Mouse (Mus musculus) brown adipose tissue, adult 24 weeks (tissue): ENCODE results near the gene Slc9a8. TPM values are rescaled to one million over a fixed set of nuclear protein-coding genes. Genes with fewer than 3 reads are reported as not detected.
A peak's percentile ranks its signal among the peaks of the same experiment; 100 is the strongest.

Experiments used
- H3K27ac ChIP-seq: fragments of 200-500 bp; replicated peaks from 2 replicates; pipeline ENCODE4 v1.5.1; 2012; ENCODE audit warnings: low read depth, mild to moderate bottlenecking, low read length
- H3K4me1 ChIP-seq: fragments of 200-500 bp; 2 replicates; pipeline ENCODE4 v1.6.1; 2012; ENCODE audit warnings: low read length, mixed read lengths; ENCODE audit not compliant: control insufficient read depth, insufficient read depth, insufficient read length
- H3K4me3 ChIP-seq: fragments of 200-500 bp; 2 replicates; pipeline ENCODE4 v1.5.1; 2012; ENCODE audit warnings: low read depth, mild to moderate bottlenecking, low read length, moderate library complexity; ENCODE audit not compliant: insufficient read depth
- polyA plus RNA-seq: library from polyadenylated mRNA; stranded (reverse); fragments of >200 nt; gene quantifications from 2 replicates; pipeline ENCODE4 v1.2.4, GENCODE M21; 2012; ENCODE audit not compliant: missing spikeins, insufficient read depth, insufficient read length

Slc9a8 gene
- polyA plus RNA-seq, 1 experiment: 13.5 TPM

DNA sequence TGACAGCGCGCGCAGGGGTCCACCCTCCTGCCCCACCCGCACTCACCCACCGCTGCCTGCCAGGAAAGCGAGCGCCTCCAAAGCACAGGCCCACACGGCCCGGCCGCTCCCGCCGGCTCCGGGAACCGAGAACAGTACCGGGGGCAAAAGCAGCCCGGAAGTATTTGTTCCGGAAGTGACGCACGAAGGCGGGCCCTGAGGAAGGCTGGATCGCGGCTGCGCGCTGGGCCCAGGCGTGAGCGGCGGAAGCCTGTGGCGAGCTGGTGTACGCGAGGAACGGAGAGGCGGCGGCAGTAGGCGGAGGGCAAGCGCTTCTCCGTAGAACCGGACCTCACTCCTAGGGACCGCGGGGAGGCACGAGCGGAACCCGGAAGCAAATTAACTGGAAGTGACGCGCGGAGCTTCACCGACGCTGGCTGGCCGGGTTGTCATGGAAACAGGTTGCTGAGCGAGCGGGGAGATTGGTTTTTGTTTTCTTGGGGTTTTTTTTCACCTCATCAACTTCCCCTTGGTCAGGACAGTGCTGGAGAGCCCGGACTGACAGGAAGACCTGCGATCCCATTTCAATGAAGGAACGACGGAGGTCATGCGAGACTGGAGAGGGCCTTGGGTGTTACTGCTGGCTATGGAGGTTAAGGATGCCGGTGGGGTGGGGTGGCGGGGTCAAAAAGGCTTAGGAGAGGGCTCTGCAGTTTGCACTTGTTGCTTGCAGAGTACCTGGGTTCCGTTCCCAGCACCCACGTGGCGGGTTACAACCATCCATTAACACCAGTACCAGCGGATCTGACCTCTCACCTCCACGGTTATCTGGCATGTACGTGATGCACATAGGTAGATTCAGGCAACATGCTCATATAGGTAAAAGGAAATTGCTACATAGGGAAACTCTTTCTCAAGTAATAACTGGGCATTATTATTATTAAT is 71.5 kb downstream of the Slc9a8 start, which contains the start of gene Spata2:
Spata2 (minus strand) TSS at position 175 of the 924 bp plus-strand sequence.
- Histone ChIP-seq H3K4me1 (peaks cover 12% of the 10 kb centered on the region; the same call in 1 of the 2 replicates), H3K4me3 (peak within 1 kb of the TSS; percentile 80), H3K27ac (peak within 1 kb of the TSS; percentile 98)

DNA sequence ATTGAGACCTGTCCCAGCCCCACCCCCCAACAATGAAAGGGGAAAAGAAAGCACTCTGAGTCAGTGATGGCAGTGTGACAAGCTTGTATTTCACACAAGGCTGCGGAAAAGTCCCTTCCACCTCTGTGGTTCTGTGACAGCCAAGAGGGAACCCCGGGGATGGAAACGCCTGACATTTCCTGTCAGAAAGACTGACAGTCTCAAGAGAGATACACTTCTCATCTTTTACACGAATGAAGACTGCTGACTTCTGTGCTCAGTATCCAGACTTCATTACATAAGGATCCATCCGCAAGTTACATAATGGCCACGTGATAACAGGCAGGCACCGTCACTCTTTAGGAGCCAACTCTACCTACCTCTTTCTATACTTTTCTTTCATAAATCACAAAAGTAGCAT is 74.9 kb downstream of the Slc9a8 start:
- no peak overlapping the region for H3K27ac ChIP-seq
- no peak overlapping the region for H3K4me3 ChIP-seq
- H3K4me1 ChIP-seq: peaks cover 2% of the 10 kb centered on the region; the same call in 1 of the 2 replicates

DNA sequence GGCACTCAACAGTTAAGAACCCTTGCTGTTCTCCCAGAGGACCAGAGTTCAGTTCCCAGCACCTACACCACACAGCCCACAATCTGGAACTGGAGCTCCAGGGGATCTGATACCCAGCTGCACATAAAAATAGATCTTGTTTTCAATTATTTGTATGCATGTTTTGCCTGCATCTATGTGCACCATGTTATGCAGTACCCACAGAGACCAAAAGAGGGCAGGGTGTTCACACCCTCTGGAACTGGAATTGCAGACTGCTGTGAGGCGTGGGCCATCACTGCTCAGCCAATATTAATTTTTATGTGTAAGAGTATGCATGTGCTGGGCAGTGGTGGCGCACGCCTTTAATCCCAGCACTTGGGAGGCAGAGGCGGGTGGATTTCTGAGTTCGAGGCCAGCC is 75.8 kb downstream of the Slc9a8 start:
- Histone ChIP-seq H3K27ac (no peak overlapping the region), H3K4me3 (no peak overlapping the region), H3K4me1 (no peaks in the 10 kb centered on the region)

- H3K4me1 ChIP-seq: no peaks in the 10 kb centered on the region
- H3K27ac ChIP-seq: peak overlapping the region; percentile 53
- peak overlapping the region; percentile 69 for H3K4me3 ChIP-seq
Observed at GRCm38 (mm10) chr2:167502554-167503252, 81.2 kb downstream of the Slc9a8 start.

DNA sequence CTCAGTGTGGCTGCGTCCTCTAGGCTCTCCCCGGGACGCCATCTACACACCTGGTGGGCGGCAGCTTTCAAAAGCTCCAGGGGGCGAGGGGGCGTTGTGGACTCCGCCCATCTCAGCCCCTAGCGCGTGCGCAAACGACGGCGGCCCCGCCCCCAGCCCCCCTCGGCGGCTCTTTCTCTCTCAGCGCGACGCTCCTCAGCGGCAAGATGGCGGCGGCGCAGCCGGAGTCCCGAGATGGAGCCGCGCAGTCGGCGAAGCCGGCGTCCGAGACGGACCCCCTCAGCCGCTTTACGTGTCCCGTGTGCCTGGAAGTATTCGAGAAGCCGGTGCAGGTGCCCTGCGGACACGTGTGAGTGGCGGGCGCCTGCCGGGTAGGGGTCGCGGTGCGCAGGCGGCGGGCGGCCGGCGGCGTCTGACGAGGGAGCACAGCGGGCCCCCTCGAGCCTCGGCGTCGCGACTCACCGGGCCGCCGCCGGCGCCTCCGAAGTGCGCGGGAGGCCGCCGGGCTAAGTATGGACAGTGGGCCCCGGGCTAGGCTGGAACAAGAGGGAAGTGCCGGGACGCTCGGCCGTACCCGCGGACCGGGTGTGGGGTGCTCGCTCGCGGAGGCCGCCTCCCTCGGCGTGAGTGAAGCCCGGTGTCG is 81.9 kb downstream of the Slc9a8 start:
- peak overlapping the region; percentile 69 for H3K4me3 ChIP-seq

DNA sequence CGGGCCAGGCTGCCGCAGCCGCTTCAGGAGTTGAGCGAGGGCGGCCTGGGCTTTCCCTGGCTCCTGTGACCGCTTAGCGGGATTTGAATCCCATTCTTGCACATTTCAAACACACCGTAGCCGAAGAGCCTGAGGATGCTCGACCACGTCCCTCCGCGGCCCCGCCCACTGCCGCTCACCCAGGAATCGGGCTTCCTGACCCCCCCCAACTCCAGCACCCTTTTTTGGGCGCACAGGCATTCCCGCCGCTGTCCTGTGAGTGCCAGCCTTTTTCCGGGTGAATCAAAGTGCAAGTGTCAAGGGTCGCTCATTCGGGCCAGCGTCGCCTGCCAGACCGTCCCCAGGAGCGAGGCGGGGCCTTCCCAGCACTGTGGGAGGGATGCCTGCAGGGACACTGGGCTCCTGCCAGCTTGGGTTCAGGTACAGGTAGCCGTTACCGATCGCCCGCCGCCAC is 82.4 kb downstream of the Slc9a8 start:
- H3K27ac ChIP-seq: peak overlapping the region; percentile 80
- H3K4me1 ChIP-seq: no peaks in the 10 kb centered on the region
- H3K4me3 ChIP-seq: peak overlapping the region; percentile 69

More for the DNA sequence above, 81.9 kb downstream of the Slc9a8 start:
- H3K27ac ChIP-seq: peak overlapping the region; percentile 57
- no peaks in the 10 kb centered on the region for H3K4me1 ChIP-seq

GRCm38 (mm10) chr2:167505127-167505526 is 83.6 kb downstream of the Slc9a8 start:
- Histone ChIP-seq H3K27ac (peak overlapping the region; percentile 80), H3K4me1 (no peaks in the 10 kb centered on the region), H3K4me3 (peak overlapping the region; percentile 69)

DNA sequence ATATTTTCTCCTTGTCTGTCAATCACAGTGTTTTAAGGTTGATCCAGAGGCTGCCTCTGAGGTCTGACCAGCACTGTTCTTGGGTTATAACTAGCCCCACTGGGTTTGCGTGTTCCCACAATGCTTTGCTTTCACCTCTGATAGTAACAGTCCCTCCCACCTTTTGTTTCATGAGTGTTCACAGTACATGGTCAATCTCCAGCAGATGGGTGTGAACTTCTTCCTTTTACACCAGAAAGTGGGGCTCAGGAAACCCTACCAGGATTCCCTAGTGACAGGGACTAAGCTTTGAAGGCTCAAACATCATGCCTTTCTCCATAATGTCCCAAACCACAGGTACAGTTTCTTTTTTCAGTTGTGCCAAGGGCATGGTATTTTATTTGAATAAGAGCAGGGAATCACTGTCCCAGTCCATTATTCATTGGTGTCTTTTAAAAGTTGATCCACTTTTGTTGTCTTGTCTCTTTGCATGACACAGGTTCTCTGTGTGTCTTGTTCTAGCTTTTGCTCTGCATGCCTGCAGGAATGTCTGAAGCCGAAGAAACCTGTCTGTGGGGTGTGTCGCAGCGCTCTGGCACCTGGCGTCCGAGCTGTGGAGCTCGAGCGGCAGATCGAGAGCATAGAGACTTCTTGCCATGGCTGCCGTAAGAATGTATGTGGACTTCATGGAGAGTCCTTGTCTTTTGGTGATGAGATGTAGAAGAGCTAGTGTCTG is 85.2 kb downstream of the Slc9a8 start:
- no peaks in the 10 kb centered on the region for H3K4me1 ChIP-seq
- H3K4me3 ChIP-seq: no peak overlapping the region
- no peak overlapping the region for H3K27ac ChIP-seq

- no peaks in the 10 kb centered on the region for H3K4me1 ChIP-seq
- H3K27ac ChIP-seq: no peak overlapping the region
- H3K4me3 ChIP-seq: no peak overlapping the region
Observed at GRCm38 (mm10) chr2:167507719-167508385, 86.3 kb downstream of the Slc9a8 start.

- Histone ChIP-seq H3K27ac (no peak overlapping the region), H3K4me3 (no peak overlapping the region), H3K4me1 (no peaks in the 10 kb centered on the region)
Observed at GRCm38 (mm10) chr2:167508569-167508968, 87.1 kb downstream of the Slc9a8 start.

- Histone ChIP-seq H3K4me3 (no peak overlapping the region), H3K27ac (no peak overlapping the region), H3K4me1 (no peaks in the 10 kb centered on the region)
Observed at GRCm38 (mm10) chr2:167510485-167510884, 89.0 kb downstream of the Slc9a8 start.

DNA sequence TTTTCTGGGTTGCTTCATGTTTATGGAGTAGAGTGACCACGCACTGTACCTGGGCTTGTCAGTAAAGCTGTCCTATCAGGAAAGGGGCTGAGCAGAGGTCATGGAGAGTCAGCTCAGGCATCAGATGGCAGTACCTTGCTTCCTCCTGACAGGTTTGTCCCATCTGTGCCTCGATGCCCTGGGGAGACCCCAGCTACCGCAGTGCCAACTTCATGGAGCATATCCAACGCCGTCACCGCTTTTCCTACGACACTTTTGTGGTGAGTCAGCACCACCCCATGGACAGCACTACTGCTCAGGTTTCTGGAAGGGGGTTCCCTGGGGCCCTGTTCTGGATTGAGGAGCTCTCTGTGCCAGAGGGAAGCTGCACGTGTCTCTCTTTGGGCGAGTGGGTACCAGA is 90.9 kb downstream of the Slc9a8 start:
- no peaks in the 10 kb centered on the region for H3K4me1 ChIP-seq

GRCm38 (mm10) chr2:167512970-167513369 is 91.5 kb downstream of the Slc9a8 start:
- H3K4me1 ChIP-seq: no peaks in the 10 kb centered on the region
- no peak overlapping the region for H3K27ac ChIP-seq

More for the DNA sequence above, 90.9 kb downstream of the Slc9a8 start:
- Histone ChIP-seq H3K27ac (no peak overlapping the region), H3K4me3 (no peak overlapping the region)

DNA sequence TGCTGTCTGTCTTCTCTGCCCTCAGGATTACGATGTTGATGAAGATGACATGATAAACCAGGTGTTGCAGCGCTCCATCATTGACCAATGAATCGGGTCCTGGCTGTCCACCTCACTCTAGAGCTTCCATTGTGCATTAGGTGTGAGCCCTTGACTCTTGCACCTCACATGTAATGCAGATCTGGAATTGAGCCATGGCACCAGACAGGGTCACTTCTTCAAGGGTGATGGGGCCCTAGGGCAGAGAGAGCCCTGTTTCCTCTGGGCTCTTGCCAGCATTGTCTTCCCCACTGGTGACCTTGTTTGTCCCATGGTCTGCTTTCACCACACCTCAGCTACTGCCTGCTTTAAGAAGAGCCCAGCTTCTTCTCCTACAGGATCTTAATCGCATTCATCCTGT is 93.1 kb downstream of the Slc9a8 start:
- H3K27ac ChIP-seq: no peak overlapping the region
- H3K4me3 ChIP-seq: no peak overlapping the region

More at GRCm38 (mm10) chr2:167512970-167513369, 91.5 kb downstream of the Slc9a8 start:
- no peak overlapping the region for H3K4me3 ChIP-seq

More for the DNA sequence above, 93.1 kb downstream of the Slc9a8 start:
- no peaks in the 10 kb centered on the region for H3K4me1 ChIP-seq
